Mouse (Mus musculus): ENCODE measurements around the gene Hspa1b.

DNA sequence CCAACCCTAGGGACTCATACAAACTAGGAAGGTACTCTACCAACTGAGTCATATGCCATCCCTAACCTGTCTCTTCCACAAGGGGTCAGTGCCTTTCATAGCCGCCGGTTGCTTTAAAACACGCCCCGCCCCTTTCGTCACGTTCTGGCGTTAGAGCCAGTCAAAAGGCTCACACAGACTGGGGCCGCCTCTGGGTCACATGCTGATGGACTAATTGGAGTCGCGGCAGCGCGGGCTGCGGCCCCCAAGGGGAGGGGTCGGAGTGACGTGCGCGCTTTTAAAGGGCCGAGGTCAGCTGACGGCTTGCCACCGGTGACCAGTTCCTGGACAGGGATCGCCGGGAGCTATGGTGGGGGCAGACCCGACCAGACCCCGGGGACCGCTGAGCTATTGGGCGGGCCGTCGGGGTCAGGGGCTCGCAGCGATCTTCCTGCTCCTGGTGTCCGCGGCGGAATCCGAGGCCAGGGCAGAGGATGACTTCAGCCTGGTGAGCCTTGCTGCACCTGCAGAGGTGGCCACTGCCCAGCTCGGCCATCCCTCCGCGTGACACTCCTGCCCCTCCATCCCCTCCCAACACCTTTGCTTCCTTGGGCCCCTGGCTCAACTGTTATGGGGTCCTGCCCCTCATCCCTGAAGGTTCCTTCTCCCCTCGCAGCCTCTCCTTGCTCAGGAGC, 27.8 kb downstream of the Hspa1b start, which contains the start of gene Neu1:
- TF ChIP-seq CHD2 (IDR thresholded peaks at IDR 0.05; ENCODE audit: low read depth, low read length) (no peak), HCFC1 (IDR thresholded peaks at IDR 0.05; ENCODE audit: borderline replicate concordance, insufficient read depth, low read length) (no peak), MAFK (IDR thresholded peaks at IDR 0.05; ENCODE audit: insufficient read depth, low read depth, low read length) (no peak)
